In the genomic region with DNA sequence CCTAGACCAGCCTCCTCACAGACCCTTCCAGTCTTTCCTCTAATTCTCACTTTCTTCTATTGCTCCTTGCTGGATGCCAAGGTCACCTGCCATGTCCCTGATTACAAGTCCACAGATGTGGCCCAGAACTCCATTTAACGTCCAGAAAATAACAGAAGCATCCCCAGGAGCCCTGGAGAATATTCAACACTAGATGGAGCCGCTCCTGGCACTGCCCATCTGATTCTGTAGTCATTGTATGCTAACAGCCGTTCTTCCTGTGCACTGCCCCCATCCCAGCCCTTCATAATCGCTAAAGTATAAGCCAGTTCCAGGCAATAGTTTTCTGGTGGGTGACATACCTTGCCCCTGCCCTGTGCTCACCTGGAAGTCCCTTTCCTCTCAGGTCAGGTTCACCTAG, we compare ENCODE assay signal across 20 mouse cellular contexts.
DNase-seq lines count a peak whose midpoint lies in the region; ATAC-seq and TF ChIP-seq lines count a peak whose summit lies in the region.
"Had no signal": no experiment of that assay in that cellular context is flagged by ENCODE, and none has a peak within 500 bp of the region (broad histone marks: within the 10 kb centered on the region; RNA-seq: fewer than 3 reads in every experiment).

No protein-coding gene starts in this region.

- H3K9me3 ChIP-seq in kidney, postnatal 0 days (replicated peaks; ENCODE audit: low read length): no peaks in the 10 kb centered on the region
- H3K9me3 ChIP-seq in kidney, embryonic 14.5 days (ENCODE audit: control insufficient read depth, low read length): no peaks in the 10 kb centered on the region
- no peaks in the 10 kb centered on the region for H3K9me3 ChIP-seq in midbrain, embryonic 14.5 days (ENCODE audit: control insufficient read depth, low read length)
- no peaks in the 10 kb centered on the region for H3K9me3 ChIP-seq in midbrain, embryonic 13.5 days
- H3K9me3 ChIP-seq: forebrain, embryonic 12.5 days; hindbrain, embryonic 13.5 days; liver, embryonic 12.5 days; neural tube, embryonic 15.5 days; stomach, embryonic 15.5 days had no signal

- no peaks in the 10 kb centered on the region for H3K27me3 ChIP-seq in kidney, postnatal 0 days (ENCODE audit: insufficient read depth, low read length)
- no peaks in the 10 kb centered on the region for H3K27me3 ChIP-seq in kidney, embryonic 14.5 days (ENCODE audit: control insufficient read depth, insufficient read depth, low read length)
- H3K27me3 ChIP-seq in midbrain, embryonic 14.5 days (ENCODE audit: control insufficient read depth, insufficient read depth, low read length): no peaks in the 10 kb centered on the region
- no peaks in the 10 kb centered on the region for H3K27me3 ChIP-seq in midbrain, embryonic 13.5 days
- H3K27me3 ChIP-seq: forebrain, embryonic 12.5 days; hindbrain, embryonic 13.5 days; liver, embryonic 12.5 days; neural tube, embryonic 15.5 days; stomach, embryonic 15.5 days had no signal

- WGBS in kidney, postnatal 0 days: 50% methylated on average over 4 of the region's 4 CpGs
- WGBS in kidney, embryonic 14.5 days: 45% methylated on average over 4 of the region's 4 CpGs
- 56% methylated on average over 4 of the region's 4 CpGs for WGBS in midbrain, embryonic 14.5 days
- WGBS in midbrain, embryonic 13.5 days: 55% methylated on average over 4 of the region's 4 CpGs

- H3K9ac ChIP-seq in kidney, postnatal 0 days (ENCODE audit: low read depth, low read length): no peak overlapping the region
- H3K9ac ChIP-seq in kidney, embryonic 14.5 days (ENCODE audit: low read depth, low read length): no peak overlapping the region
- no peak overlapping the region for H3K9ac ChIP-seq in midbrain, embryonic 14.5 days (replicated peaks; ENCODE audit: low read length)
- no peak overlapping the region for H3K9ac ChIP-seq in midbrain, embryonic 13.5 days (replicated peaks)
- H3K9ac ChIP-seq: forebrain, embryonic 12.5 days; hindbrain, embryonic 13.5 days; liver, embryonic 12.5 days; neural tube, embryonic 15.5 days; stomach, embryonic 15.5 days had no signal

- H3K4me2 ChIP-seq in kidney, postnatal 0 days (ENCODE audit: low read length): no peak overlapping the region
- no peak overlapping the region for H3K4me2 ChIP-seq in kidney, embryonic 14.5 days (replicated peaks; ENCODE audit: low read depth, low read length)
- H3K4me2 ChIP-seq in midbrain, embryonic 14.5 days (ENCODE audit: low read length): no peak overlapping the region
- no peak overlapping the region for H3K4me2 ChIP-seq in midbrain, embryonic 13.5 days (replicated peaks)
- H3K4me2 ChIP-seq: forebrain, embryonic 12.5 days; hindbrain, embryonic 13.5 days; liver, embryonic 12.5 days; neural tube, embryonic 15.5 days; stomach, embryonic 15.5 days had no signal

- H3K36me3 ChIP-seq in kidney, postnatal 0 days (ENCODE audit: insufficient read depth, low read length): no peaks in the 10 kb centered on the region
- H3K36me3 ChIP-seq in kidney, embryonic 14.5 days (ENCODE audit: control insufficient read depth, insufficient read depth, low read length): no peaks in the 10 kb centered on the region
- no peaks in the 10 kb centered on the region for H3K36me3 ChIP-seq in midbrain, embryonic 14.5 days (ENCODE audit: control insufficient read depth, insufficient read depth, low read length)
- H3K36me3 ChIP-seq in midbrain, embryonic 13.5 days: no peaks in the 10 kb centered on the region
- H3K36me3 ChIP-seq: forebrain, embryonic 12.5 days; hindbrain, embryonic 13.5 days; liver, embryonic 12.5 days; neural tube, embryonic 15.5 days; stomach, embryonic 15.5 days had no signal

- peaks cover 5% of the 10 kb centered on the region for H3K4me1 ChIP-seq in kidney, postnatal 0 days (replicated peaks; ENCODE audit: insufficient read depth, low read length)
- no peaks in the 10 kb centered on the region for H3K4me1 ChIP-seq in kidney, embryonic 14.5 days (ENCODE audit: control insufficient read depth, insufficient read depth, low read length)
- H3K4me1 ChIP-seq in midbrain, embryonic 14.5 days (ENCODE audit: control insufficient read depth, insufficient read depth, low read length): no peaks in the 10 kb centered on the region
- no peaks in the 10 kb centered on the region; the same call in 1 of the 2 replicates for H3K4me1 ChIP-seq in midbrain, embryonic 13.5 days (replicated peaks)
- H3K4me1 ChIP-seq: forebrain, embryonic 12.5 days; hindbrain, embryonic 13.5 days; neural tube, embryonic 15.5 days; stomach, embryonic 15.5 days had no signal

- H3K27ac ChIP-seq in kidney, postnatal 0 days: no peak overlapping the region
- H3K27ac ChIP-seq in kidney, embryonic 14.5 days (ENCODE audit: low read depth, low read length): no peak overlapping the region
- no peak overlapping the region for H3K27ac ChIP-seq in midbrain, embryonic 14.5 days (replicated peaks; ENCODE audit: low read depth, low read length)
- H3K27ac ChIP-seq in midbrain, embryonic 13.5 days: no peak overlapping the region
- H3K27ac ChIP-seq: forebrain, embryonic 12.5 days; hindbrain, embryonic 13.5 days; liver, embryonic 12.5 days; neural tube, embryonic 15.5 days; stomach, embryonic 15.5 days had no signal

- TF ChIP-seq CTCF in kidney, postnatal 0 days (IDR thresholded peaks at IDR 0.05; ENCODE audit: low read depth): peak; percentile 67

- ATAC-seq in frontal cortex, adult (ENCODE audit: low TSS enrichment): peak; percentile 42; the same call in 1 of the 2 replicates
- no peak for ATAC-seq in kidney, postnatal 0 days (replicated peaks; ENCODE audit: low FRiP score, low read depth)
- no peak for ATAC-seq in kidney, embryonic 14.5 days (ENCODE audit: low FRiP score, low TSS enrichment)
- ATAC-seq in midbrain, embryonic 14.5 days (ENCODE audit: low FRiP score, low TSS enrichment): no peak
- no peak for ATAC-seq in midbrain, embryonic 13.5 days
- ATAC-seq: liver, embryonic 12.5 days had no signal

- DNase-seq in frontal cortex, adult 2 months (ENCODE audit: extremely low spot score in 1 of 2, low spot score in 1 of 2): no peak
- no peak for DNase-seq in kidney, postnatal 0 days (ENCODE audit: low spot score)
- peak; percentile 25 for DNase-seq in midbrain, embryonic 14.5 days
- no peak for DNase-seq in thymus, postnatal 25 days
- DNase-seq: adrenal gland, adult 8-10 months; B cell, adult 2 months; cerebellum, adult 8-10 months; embryo, embryonic 11 days; gastrocnemius, postnatal 10 days; kidney, adult 11 months; right cerebral cortex, adult 18-20 months; thymus, postnatal 14 days had no signal

- no peak overlapping the region for H3K4me3 ChIP-seq in kidney, postnatal 0 days (replicated peaks; ENCODE audit: low read depth, low read length)
- H3K4me3 ChIP-seq in kidney, embryonic 14.5 days (ENCODE audit: low read length): no peak overlapping the region
- H3K4me3 ChIP-seq in midbrain, embryonic 14.5 days (replicated peaks; ENCODE audit: low read depth, low read length): no peak overlapping the region
- H3K4me3 ChIP-seq in midbrain, embryonic 13.5 days (replicated peaks): no peak overlapping the region
- H3K4me3 ChIP-seq: forebrain, embryonic 12.5 days; hindbrain, embryonic 13.5 days; liver, embryonic 12.5 days; neural tube, embryonic 15.5 days; stomach, embryonic 15.5 days had no signal
